Mouse (Mus musculus): ENCODE data around the gene Slc3a1. TPM values are rescaled to one million over a fixed set of nuclear protein-coding genes. Genes with fewer than 3 reads are reported as not detected.

The Slc3a1 gene
- polyA plus RNA-seq, 1 experiment, result 0.02 TPM

GRCm38 (mm10) chr17:84987834-84988410, 40.3 kb upstream of the Slc3a1 start:
- peaks cover 100% of the 10 kb centered on the region for H3K79me2 ChIP-seq (ENCODE audit: control insufficient read depth, insufficient read depth)
- no peaks in the 10 kb centered on the region for H3K27me3 ChIP-seq (ENCODE audit: control insufficient read depth, insufficient read depth, insufficient read length)
- no peak overlapping the region for H3K4me3 ChIP-seq
- no peaks in the 10 kb centered on the region for H3K36me3 ChIP-seq (ENCODE audit: control insufficient read depth, insufficient read depth)
- H3K4me2 ChIP-seq (ENCODE audit: low read depth), result no peak overlapping the region
- TF ChIP-seq MYOD1 (IDR thresholded peaks at IDR 0.05; ENCODE audit: control insufficient read depth in 1 of 3, insufficient read length in 2 of 3, low read depth in 2 of 3) (peak in 1 of 3 experiments; percentile 50), CEBPB (IDR thresholded peaks at IDR 0.05; ENCODE audit: insufficient read depth, poor library complexity, severe bottlenecking) (no peak), MYOG (IDR thresholded peaks at IDR 0.05; ENCODE audit: control insufficient read depth in 1 of 3, insufficient read depth in 1 of 3, insufficient read length in 2 of 3, low read depth in 2 of 3) (peak in 1 of 3 experiments; percentile 18), MAX (IDR thresholded peaks at IDR 0.05; ENCODE audit: low read depth) (no peak), REST (IDR thresholded peaks at IDR 0.05; ENCODE audit: insufficient read depth, insufficient read length) (no peak)
- no peak overlapping the region for H3ac ChIP-seq (ENCODE audit: control insufficient read depth, insufficient read length)

GRCm38 (mm10) chr17:84988514-84988913, 39.7 kb upstream of the Slc3a1 start:
- Histone ChIP-seq H3K79me2 (ENCODE audit: control insufficient read depth, insufficient read depth) (peaks cover 98% of the 10 kb centered on the region), H3K36me3 (ENCODE audit: control insufficient read depth, insufficient read depth) (no peaks in the 10 kb centered on the region), H3ac (ENCODE audit: control insufficient read depth, insufficient read length) (no peak overlapping the region), H3K27me3 (ENCODE audit: control insufficient read depth, insufficient read depth, insufficient read length) (no peaks in the 10 kb centered on the region), H3K4me2 (ENCODE audit: low read depth) (no peak overlapping the region), H3K4me3 (no peak overlapping the region)
- no peak for TF ChIP-seq POLR2A (IDR thresholded peaks at IDR 0.05; ENCODE audit: insufficient read length, low read depth)
- TF ChIP-seq MAX (IDR thresholded peaks at IDR 0.05; ENCODE audit: low read depth), result no peak
- TF ChIP-seq MYOG (IDR thresholded peaks at IDR 0.05; ENCODE audit: control insufficient read depth in 1 of 3, insufficient read depth in 1 of 3, insufficient read length in 2 of 3, low read depth in 2 of 3), result no peak
- no peak for TF ChIP-seq E2F4 (IDR thresholded peaks at IDR 0.05; ENCODE audit: insufficient read depth)
- TF ChIP-seq USF1 (IDR thresholded peaks at IDR 0.05; ENCODE audit: low read depth), result no peak
- no peak for TF ChIP-seq SRF (IDR thresholded peaks at IDR 0.05; ENCODE audit: control insufficient read depth, insufficient read length, low read depth)
- TF ChIP-seq TCF3 (IDR thresholded peaks at IDR 0.05; ENCODE audit: insufficient read length, low read depth), result no peak
- no peak for TF ChIP-seq REST (IDR thresholded peaks at IDR 0.05; ENCODE audit: insufficient read depth, insufficient read length)
- no peak for TF ChIP-seq CEBPB (IDR thresholded peaks at IDR 0.05; ENCODE audit: insufficient read depth, poor library complexity, severe bottlenecking)
- no peak for TF ChIP-seq POLR2AphosphoS2 (IDR thresholded peaks at IDR 0.05; ENCODE audit: insufficient read length, low read depth)
- no peak for TF ChIP-seq TCF12 (IDR thresholded peaks at IDR 0.05; ENCODE audit: insufficient read depth, poor library complexity, severe bottlenecking)
- no peak for TF ChIP-seq MYOD1 (IDR thresholded peaks at IDR 0.05; ENCODE audit: control insufficient read depth in 1 of 3, insufficient read length in 2 of 3, low read depth in 2 of 3)

DNA sequence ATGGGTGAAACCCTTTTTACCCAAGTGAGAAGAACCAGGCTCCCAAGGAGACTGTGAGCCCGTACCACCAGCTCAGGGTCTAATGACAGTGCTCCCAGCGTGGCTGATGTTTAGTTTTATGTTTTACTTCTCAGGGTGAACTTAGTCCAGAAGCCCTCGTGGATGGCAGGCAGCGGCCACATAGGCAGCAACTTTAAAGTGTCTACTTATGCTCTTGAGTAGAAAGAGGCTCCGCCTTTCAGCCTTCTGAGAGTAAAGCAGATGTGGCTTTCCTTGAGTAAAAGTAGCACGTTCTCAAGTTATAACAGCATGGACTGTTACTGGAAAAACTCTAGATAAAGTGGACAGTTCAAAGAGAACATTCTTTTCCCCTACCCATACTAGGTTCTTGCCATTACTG, 32.3 kb upstream of the Slc3a1 start:
- no peaks in the 10 kb centered on the region for H3K27me3 ChIP-seq (ENCODE audit: control insufficient read depth, insufficient read depth, insufficient read length)
- H3K79me2 ChIP-seq (ENCODE audit: control insufficient read depth, insufficient read depth), result peaks cover 82% of the 10 kb centered on the region
- TF ChIP-seq REST (IDR thresholded peaks at IDR 0.05; ENCODE audit: insufficient read depth, insufficient read length) (no peak), MYOG (IDR thresholded peaks at IDR 0.05; ENCODE audit: control insufficient read depth in 1 of 3, insufficient read depth in 1 of 3, insufficient read length in 2 of 3, low read depth in 2 of 3) (no peak), SRF (IDR thresholded peaks at IDR 0.05; ENCODE audit: control insufficient read depth, insufficient read length, low read depth) (no peak), POLR2AphosphoS2 (IDR thresholded peaks at IDR 0.05; ENCODE audit: insufficient read length, low read depth) (no peak), TCF3 (IDR thresholded peaks at IDR 0.05; ENCODE audit: insufficient read length, low read depth) (no peak), POLR2A (IDR thresholded peaks at IDR 0.05; ENCODE audit: insufficient read length, low read depth) (no peak), TCF12 (IDR thresholded peaks at IDR 0.05; ENCODE audit: insufficient read depth, poor library complexity, severe bottlenecking) (no peak), E2F4 (IDR thresholded peaks at IDR 0.05; ENCODE audit: insufficient read depth) (no peak), MAX (IDR thresholded peaks at IDR 0.05; ENCODE audit: low read depth) (no peak), CEBPB (IDR thresholded peaks at IDR 0.05; ENCODE audit: insufficient read depth, poor library complexity, severe bottlenecking) (no peak), MYOD1 (IDR thresholded peaks at IDR 0.05; ENCODE audit: control insufficient read depth in 1 of 3, insufficient read length in 2 of 3, low read depth in 2 of 3) (no peak), USF1 (IDR thresholded peaks at IDR 0.05; ENCODE audit: low read depth) (no peak)
- no peak overlapping the region for H3K4me2 ChIP-seq (ENCODE audit: low read depth)
- no peak overlapping the region for H3ac ChIP-seq (ENCODE audit: control insufficient read depth, insufficient read length)
- peaks cover 9% of the 10 kb centered on the region for H3K36me3 ChIP-seq (ENCODE audit: control insufficient read depth, insufficient read depth)
- H3K4me3 ChIP-seq, result no peak overlapping the region

DNA sequence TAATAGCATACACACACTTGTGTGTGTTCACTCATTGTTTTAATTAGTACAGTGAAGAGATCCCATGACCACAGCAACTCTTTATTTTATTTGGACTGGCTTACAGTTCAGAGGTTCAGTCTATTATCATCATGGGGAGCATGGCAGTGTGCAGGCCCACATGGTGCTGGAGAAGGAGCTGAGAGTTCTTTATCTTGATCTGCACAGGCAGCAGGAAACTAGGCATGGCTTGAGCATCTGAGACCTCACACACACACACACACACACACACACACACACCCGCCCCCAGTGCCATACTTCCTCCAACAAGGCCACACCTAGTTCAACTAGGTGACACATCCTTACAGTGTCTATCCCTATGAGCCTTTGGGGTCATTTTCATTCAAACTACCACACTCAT, 30.5 kb upstream of the Slc3a1 start:
- H3K4me2 ChIP-seq (ENCODE audit: low read depth), result no peak overlapping the region
- no peak overlapping the region for H3ac ChIP-seq (ENCODE audit: control insufficient read depth, insufficient read length)
- no peak overlapping the region for H3K4me3 ChIP-seq
- peaks cover 9% of the 10 kb centered on the region for H3K36me3 ChIP-seq (ENCODE audit: control insufficient read depth, insufficient read depth)
- no peaks in the 10 kb centered on the region for H3K27me3 ChIP-seq (ENCODE audit: control insufficient read depth, insufficient read depth, insufficient read length)
- H3K79me2 ChIP-seq (ENCODE audit: control insufficient read depth, insufficient read depth), result peaks cover 64% of the 10 kb centered on the region
- no peak for TF ChIP-seq MYOD1 (IDR thresholded peaks at IDR 0.05; ENCODE audit: control insufficient read depth in 1 of 3, insufficient read length in 2 of 3, low read depth in 2 of 3)

DNA sequence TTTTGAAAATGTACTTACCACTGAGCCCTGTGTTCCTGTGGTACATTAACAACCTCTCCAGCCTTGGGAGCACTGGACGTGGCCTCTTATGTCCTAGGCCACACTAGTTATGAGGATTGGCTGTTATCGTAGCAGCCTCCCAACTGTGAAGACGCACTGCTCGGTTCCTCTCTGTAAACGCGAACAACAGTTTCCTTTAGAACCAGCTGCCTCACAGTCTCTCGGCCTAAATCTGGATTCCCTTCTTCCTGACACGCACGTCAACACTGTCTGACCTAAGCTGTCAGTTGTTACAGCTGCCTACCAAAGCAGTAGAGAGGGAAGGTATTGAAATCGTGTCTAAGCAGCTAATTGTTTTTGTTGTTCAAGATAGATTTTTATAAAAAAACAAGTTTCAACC, 28.5 kb upstream of the Slc3a1 start:
- Histone ChIP-seq H3K4me2 (ENCODE audit: low read depth) (no peak overlapping the region), H3K27me3 (ENCODE audit: control insufficient read depth, insufficient read depth, insufficient read length) (no peaks in the 10 kb centered on the region), H3K4me3 (no peak overlapping the region), H3K79me2 (ENCODE audit: control insufficient read depth, insufficient read depth) (peaks cover 54% of the 10 kb centered on the region), H3ac (ENCODE audit: control insufficient read depth, insufficient read length) (no peak overlapping the region), H3K36me3 (ENCODE audit: control insufficient read depth, insufficient read depth) (peaks cover 17% of the 10 kb centered on the region)
- TF ChIP-seq MAX (IDR thresholded peaks at IDR 0.05; ENCODE audit: low read depth) (no peak), SRF (IDR thresholded peaks at IDR 0.05; ENCODE audit: control insufficient read depth, insufficient read length, low read depth) (no peak), TCF12 (IDR thresholded peaks at IDR 0.05; ENCODE audit: insufficient read depth, poor library complexity, severe bottlenecking) (no peak), MYOD1 (IDR thresholded peaks at IDR 0.05; ENCODE audit: control insufficient read depth in 1 of 3, insufficient read length in 2 of 3, low read depth in 2 of 3) (no peak), TCF3 (IDR thresholded peaks at IDR 0.05; ENCODE audit: insufficient read length, low read depth) (no peak), MYOG (IDR thresholded peaks at IDR 0.05; ENCODE audit: control insufficient read depth in 1 of 3, insufficient read depth in 1 of 3, insufficient read length in 2 of 3, low read depth in 2 of 3) (no peak), CEBPB (IDR thresholded peaks at IDR 0.05; ENCODE audit: insufficient read depth, poor library complexity, severe bottlenecking) (no peak), E2F4 (IDR thresholded peaks at IDR 0.05; ENCODE audit: insufficient read depth) (no peak), REST (IDR thresholded peaks at IDR 0.05; ENCODE audit: insufficient read depth, insufficient read length) (no peak), USF1 (IDR thresholded peaks at IDR 0.05; ENCODE audit: low read depth) (no peak), POLR2AphosphoS2 (IDR thresholded peaks at IDR 0.05; ENCODE audit: insufficient read length, low read depth) (no peak), POLR2A (IDR thresholded peaks at IDR 0.05; ENCODE audit: insufficient read length, low read depth) (no peak)
